Mouse (Mus musculus): ENCODE measurements around the gene Tmem135. TPM values are rescaled to one million over a fixed set of nuclear protein-coding genes. Genes with fewer than 3 reads are reported as not detected.
A peak's percentile ranks its signal among the peaks of the same experiment; 100 is the strongest.

Gene Tmem135
- total RNA-seq, 2 experiments from 2014 or later: 98.0 to 110 TPM

GRCm38 (mm10) chr7:89126063-89126882 lies 277.7 kb downstream of the Tmem135 start:
- peak; percentile 40 to 64 for DNase-seq (ENCODE audit: low spot score in 2 of 2)

DNA sequence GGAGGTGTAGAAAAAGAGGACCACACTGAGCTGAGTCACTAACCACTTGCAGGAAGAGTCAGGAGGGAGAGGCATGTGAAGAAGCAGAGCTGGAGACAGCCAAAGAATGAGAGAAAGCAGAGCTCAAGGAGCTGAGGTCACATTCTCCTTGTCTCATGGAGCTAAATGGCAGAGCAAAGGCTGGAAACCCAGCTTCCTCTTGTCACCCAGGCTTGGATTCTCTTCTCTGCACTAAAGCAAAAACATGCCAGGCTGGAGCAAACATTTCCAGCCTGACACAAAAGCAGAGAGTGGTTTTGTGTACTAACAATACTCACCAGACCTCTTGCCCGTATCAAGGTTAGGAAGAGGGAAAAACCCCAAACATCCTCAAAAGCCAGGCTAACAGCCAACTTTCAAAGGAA lies 287.8 kb downstream of the Tmem135 start:
- no peak for DNase-seq (ENCODE audit: low spot score in 2 of 2)

DNA sequence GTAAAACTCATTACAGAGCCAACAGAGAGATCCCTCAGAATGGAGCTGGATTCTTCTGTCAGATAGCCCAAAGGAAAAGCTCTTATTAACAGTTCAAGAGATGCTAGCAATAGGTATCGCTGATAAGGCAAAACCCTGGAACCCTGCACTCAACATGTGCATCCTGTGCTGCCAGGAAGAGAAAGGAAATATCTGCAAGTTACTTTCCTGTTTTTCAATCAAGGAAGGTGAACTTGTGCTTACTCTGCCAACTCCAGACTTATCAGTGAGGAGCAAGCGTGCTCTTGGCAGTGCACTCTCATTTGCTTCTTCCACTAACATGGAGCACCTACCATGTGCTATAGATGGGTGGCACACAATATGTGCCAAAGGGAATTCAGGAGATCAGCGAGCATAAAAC lies 288.4 kb downstream of the Tmem135 start:
- DNase-seq (ENCODE audit: low spot score in 2 of 2): no peak

DNA sequence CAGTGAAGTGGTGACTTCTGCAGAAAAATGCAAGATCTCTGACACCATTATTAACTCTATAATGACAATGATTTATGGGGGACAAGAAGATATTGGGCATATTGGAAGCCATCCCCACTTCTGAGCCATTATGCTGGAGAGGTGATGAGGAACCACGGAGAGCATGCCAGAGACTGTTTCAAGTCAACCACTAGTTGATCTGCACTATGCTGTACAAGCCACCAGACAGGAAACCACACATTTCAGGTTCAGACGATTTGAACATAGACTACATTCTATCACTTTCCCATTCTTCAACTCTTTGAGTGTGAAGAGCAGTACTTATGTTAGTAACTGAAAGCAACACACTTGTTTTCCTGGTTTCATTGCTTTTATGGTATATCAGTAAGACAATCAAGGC lies 297.6 kb downstream of the Tmem135 start:
- DNase-seq (ENCODE audit: low spot score in 2 of 2): no peak

DNA sequence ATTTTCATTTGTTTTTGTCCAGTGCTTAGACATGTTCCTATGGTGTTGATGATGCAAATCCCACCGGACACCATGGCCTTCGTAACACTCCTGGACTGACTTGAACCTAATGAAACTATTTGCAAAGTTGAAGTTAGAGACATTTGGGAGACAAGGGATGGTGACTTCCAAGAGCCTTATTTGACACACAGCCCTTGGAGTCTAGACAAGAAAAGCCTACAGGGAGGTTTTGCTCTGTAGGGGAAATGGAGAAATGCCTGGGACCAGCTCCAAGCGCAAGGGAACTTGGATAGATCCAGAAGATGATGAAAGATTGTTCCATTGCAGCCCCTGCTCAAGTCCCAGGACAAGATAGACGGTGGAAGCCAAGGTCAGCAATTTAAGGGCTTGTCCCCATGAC lies 304.3 kb downstream of the Tmem135 start:
- DNase-seq (ENCODE audit: low spot score in 2 of 2): peak in 1 of 2 experiments; percentile 23

Small RNA genes lying within 50 kb of the gene (microRNA-seq; reads per million reads assigned to microRNA genes)
- gene Gm22171 (ENCODE audit: borderline number of aligned reads in 2 of 2) (0 reads per million in 2 experiments), gene Gm24659 (ENCODE audit: borderline number of aligned reads in 2 of 2) (0 reads per million in 2 experiments)

Other genes with a start within 250 kb of the Tmem135 start
- gene Fzd4, start 133 bp upstream of the Tmem135 start, total RNA-seq (2021): 10 to 100 TPM; 26.2 to 36.4 TPM
- gene Prss23, start 123.0 kb upstream of the Tmem135 start, total RNA-seq (2021): 10 to 100 TPM; 17.1 to 31.4 TPM
- gene Me3, start 228.2 kb upstream of the Tmem135 start, total RNA-seq (2021): 10 to 100 TPM; 19.6 to 23.5 TPM